Mouse (Mus musculus) lung, adult 10 weeks (tissue): Measurements from ENCODE around the gene Arhgef28. TPM values are rescaled to one million over a fixed set of nuclear protein-coding genes. Genes with fewer than 3 reads are reported as not detected.

Experiments
- polyA plus RNA-seq: library from polyadenylated mRNA; stranded (reverse); fragments of 350-450 nt; fragmentation: Illumina TruSeq; extraction: RNeasy Lipid Tissue Mini Kit (QIAGEN cat#74804); gene quantifications from one replicate; pipeline ENCODE4 v1.2.3, GENCODE M21; 2014; ENCODE audit warnings: low read depth, low replicate concordance; ENCODE audit not compliant: insufficient read depth

Arhgef28 gene
- 8.6 TPM for polyA plus RNA-seq

DNA sequence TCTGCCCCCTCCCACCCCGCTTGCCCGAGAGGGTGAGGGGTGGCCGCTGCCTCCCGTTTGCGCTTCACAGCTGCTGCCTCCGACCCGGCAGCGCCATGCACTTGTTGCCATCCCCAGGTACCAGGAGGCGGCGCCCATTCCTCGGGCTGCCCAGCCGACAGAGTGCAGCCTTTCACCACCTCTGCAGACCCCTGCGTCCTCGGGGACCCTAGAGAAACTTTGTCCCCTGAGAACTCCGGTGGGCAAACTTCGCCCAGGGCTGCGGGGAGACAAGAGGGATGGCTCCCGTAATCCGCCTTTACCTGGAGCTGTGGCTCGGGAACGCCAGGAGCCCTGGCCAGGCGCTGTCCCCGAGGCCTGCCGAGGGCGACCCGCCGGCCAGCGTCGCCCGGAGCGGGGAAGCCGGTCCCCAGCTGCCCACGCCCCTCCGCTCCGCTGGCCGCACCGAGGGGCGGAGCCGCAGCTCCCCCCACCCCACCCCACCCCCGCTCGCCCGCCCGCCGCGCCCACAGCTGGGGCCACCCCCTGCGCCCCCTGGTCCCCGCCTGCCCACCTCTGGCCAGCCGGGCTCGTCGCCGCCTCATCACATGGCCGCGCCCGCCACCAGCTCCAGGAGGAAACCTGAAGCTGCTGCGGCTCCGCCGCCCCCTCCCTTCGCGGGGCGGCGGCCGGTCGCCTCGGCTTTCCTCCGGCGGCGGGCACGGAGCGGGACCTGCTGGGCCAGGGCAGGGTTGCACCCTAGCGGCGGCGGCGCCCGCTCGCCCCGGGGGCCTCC, at the start of gene Arhgef28:
TSS of gene Arhgef28 (minus strand) at position 669 of the 775 bp plus-strand sequence.

Other genes with a start within 250 kb of the Arhgef28 start
- 5.1 TPM for gene Utp15, start 56.6 kb upstream of the Arhgef28 start, polyA plus RNA-seq
- 13.4 TPM for gene Ankra2, start 56.6 kb upstream of the Arhgef28 start, polyA plus RNA-seq
- gene Gm21976, start 73.4 kb upstream of the Arhgef28 start, polyA plus RNA-seq, result not detected
- gene Btf3, start 110.6 kb upstream of the Arhgef28 start, polyA plus RNA-seq, result 532 TPM
- gene Foxd1, start 147.8 kb upstream of the Arhgef28 start, polyA plus RNA-seq, result 0.06 TPM